Mouse (Mus musculus): ENCODE data around the gene H2al1j. TPM values are rescaled to one million over a fixed set of nuclear protein-coding genes. Genes with fewer than 3 reads are reported as not detected.
A peak's percentile ranks its signal among the peaks of the same experiment; 100 is the strongest.
"Not testable (repeated sequence)": the region's sequence is repeated elsewhere in the genome, so short reads cannot be mapped to it uniquely, and the experiment has no call there.

Gene H2al1j
- polyA plus RNA-seq, 1 experiment from 2014 or later, result not detected

GRCm38 (mm10) chrX:11324359-11324758, 3.3 kb upstream of the H2al1j start, which contains the start of gene H2al1i:
Gene H2al1i (plus strand): TSS chrX:11324659.
- not testable (repeated sequence) for H3K4me3 ChIP-seq; H3K36me3 ChIP-seq; H3K4me2 ChIP-seq (replicated peaks); ATAC-seq (ENCODE audit: low FRiP score, low read depth); H3K27me3 ChIP-seq; H3K4me1 ChIP-seq; H3K27ac ChIP-seq; H3K9ac ChIP-seq; H3K9me3 ChIP-seq
- 75% methylated on average over 3 of the region's 5 CpGs for WGBS

- Histone ChIP-seq H3K27me3 (peaks cover 35% of the 10 kb centered on the region), H3K9ac (no peak overlapping the region), H3K27ac (peak overlapping the region; percentile 33; the same call in 1 of the 2 replicates), H3K4me2 (replicated peaks) (peak overlapping the region; percentile 37), H3K4me1 (peaks cover 18% of the 10 kb centered on the region), H3K4me3 (no peak overlapping the region), H3K9me3 (no peaks in the 10 kb centered on the region), H3K36me3 (no peaks in the 10 kb centered on the region)
- WGBS, result 30% methylated on average over 9 of the region's 9 CpGs
- peak; percentile 54; the same call in 1 of the 2 replicates for ATAC-seq (ENCODE audit: low FRiP score, low read depth)
Measured at GRCm38 (mm10) chrX:11345762-11346161, 18.1 kb downstream of the H2al1j start.

GRCm38 (mm10) chrX:11346756-11347155, 19.1 kb downstream of the H2al1j start:
- H3K4me1 ChIP-seq, result peaks cover 18% of the 10 kb centered on the region
- H3K9ac ChIP-seq, result no peak overlapping the region
- no peak for ATAC-seq (ENCODE audit: low FRiP score, low read depth)
- peaks cover 35% of the 10 kb centered on the region for H3K27me3 ChIP-seq
- H3K4me3 ChIP-seq, result no peak overlapping the region
- 86% methylated on average over 3 of the region's 3 CpGs for WGBS
- no peak overlapping the region for H3K27ac ChIP-seq
- no peaks in the 10 kb centered on the region for H3K36me3 ChIP-seq
- no peak overlapping the region for H3K4me2 ChIP-seq (replicated peaks)
- H3K9me3 ChIP-seq, result no peaks in the 10 kb centered on the region

DNA sequence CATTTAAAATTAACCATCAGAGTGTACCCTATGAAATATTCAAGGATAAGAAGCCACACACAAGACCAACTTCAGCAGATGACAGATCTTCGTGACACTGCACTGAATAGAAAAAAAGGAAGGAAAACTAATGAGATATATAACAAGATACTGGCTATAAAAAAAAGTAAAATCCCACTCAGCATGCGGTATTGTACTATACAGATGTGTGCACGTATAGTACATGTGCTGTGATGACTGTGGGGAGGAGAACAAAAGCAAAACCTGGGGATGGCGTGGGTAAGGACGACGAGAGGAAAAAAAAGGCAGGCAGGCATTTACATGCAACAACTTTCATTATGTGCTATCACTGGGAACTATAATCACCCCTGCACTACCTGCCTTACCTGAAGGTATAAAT, 33.2 kb downstream of the H2al1j start:
- Histone ChIP-seq H3K27me3 (peaks cover 47% of the 10 kb centered on the region), H3K27ac (no peak overlapping the region), H3K4me2 (replicated peaks) (no peak overlapping the region), H3K9me3 (no peaks in the 10 kb centered on the region), H3K9ac (no peak overlapping the region), H3K4me1 (peaks cover 6% of the 10 kb centered on the region), H3K36me3 (no peaks in the 10 kb centered on the region), H3K4me3 (no peak overlapping the region)
- 79% methylated on average over 6 of the region's 6 CpGs for WGBS
- ATAC-seq (ENCODE audit: low FRiP score, low read depth), result no peak

- WGBS, result 87% methylated on average over 2 of the region's 2 CpGs
- no peak overlapping the region for H3K9ac ChIP-seq
- peaks cover 45% of the 10 kb centered on the region for H3K27me3 ChIP-seq
- peaks cover 6% of the 10 kb centered on the region for H3K4me1 ChIP-seq
- no peaks in the 10 kb centered on the region for H3K36me3 ChIP-seq
- ATAC-seq (ENCODE audit: low FRiP score, low read depth), result no peak
- H3K4me3 ChIP-seq, result no peak overlapping the region
- no peak overlapping the region for H3K27ac ChIP-seq
- no peak overlapping the region for H3K4me2 ChIP-seq (replicated peaks)
- H3K9me3 ChIP-seq, result no peaks in the 10 kb centered on the region
Measured at GRCm38 (mm10) chrX:11361261-11361660, 33.6 kb downstream of the H2al1j start.

DNA sequence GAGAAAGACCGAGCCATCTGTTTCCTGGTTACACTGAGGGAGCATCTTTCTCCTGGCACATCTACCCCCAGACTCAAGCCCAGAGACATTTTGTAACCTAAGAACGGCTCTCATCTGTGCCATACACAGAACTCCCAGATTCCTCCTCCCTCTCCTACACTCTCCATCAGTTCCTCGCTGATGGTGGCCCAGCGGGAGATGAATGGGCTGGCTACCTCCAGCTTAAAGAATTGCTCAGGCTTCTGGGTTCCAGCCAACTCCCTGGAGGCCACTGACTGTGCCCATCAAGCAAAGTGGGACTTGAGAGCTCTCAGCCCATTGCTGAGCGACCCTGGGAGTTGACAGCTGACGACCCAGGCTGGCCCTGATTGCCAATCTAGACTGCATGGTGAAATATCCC, 36.3 kb downstream of the H2al1j start:
- 62% methylated on average over 6 of the region's 6 CpGs for WGBS
- peaks cover 32% of the 10 kb centered on the region; the same call in 1 of the 2 replicates for H3K27me3 ChIP-seq
- no peak overlapping the region for H3K9ac ChIP-seq
- no peak overlapping the region for H3K27ac ChIP-seq
- peaks cover 6% of the 10 kb centered on the region for H3K4me1 ChIP-seq
- ATAC-seq (ENCODE audit: low FRiP score, low read depth), result no peak
- no peaks in the 10 kb centered on the region for H3K36me3 ChIP-seq
- no peak overlapping the region for H3K4me3 ChIP-seq
- H3K4me2 ChIP-seq (replicated peaks), result no peak overlapping the region
- H3K9me3 ChIP-seq, result no peaks in the 10 kb centered on the region

DNA sequence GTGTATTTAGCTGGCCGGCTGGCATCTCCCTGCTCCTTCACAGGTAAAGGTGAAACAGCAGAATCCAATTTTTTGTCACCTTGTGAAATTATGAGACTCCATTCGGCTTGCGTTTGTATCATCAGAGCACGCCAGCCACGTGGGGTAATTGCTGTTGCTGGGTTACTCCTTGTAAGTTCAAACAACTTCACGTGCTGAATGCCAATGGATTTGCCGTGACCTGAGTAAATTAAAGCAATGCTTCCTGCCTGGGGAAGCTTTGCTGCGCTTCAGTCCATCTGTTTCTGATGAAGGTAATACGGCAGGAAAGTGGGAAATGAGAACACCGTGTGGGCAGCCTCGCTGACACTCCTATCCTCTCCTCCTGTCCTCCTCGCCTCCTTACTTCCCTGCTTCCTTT, 37.5 kb downstream of the H2al1j start:
- Histone ChIP-seq H3K36me3 (no peaks in the 10 kb centered on the region), H3K27ac (no peak overlapping the region), H3K9me3 (no peaks in the 10 kb centered on the region), H3K4me2 (replicated peaks) (no peak overlapping the region), H3K9ac (no peak overlapping the region), H3K27me3 (peaks cover 36% of the 10 kb centered on the region; the same call in 1 of the 2 replicates), H3K4me1 (peaks cover 6% of the 10 kb centered on the region), H3K4me3 (no peak overlapping the region)
- no peak for ATAC-seq (ENCODE audit: low FRiP score, low read depth)
- 29% methylated on average over 12 of the region's 12 CpGs for WGBS

Other genes with a start within 250 kb of the H2al1j start
- gene H2al1a, start 28.6 kb upstream of the H2al1j start, polyA plus RNA-seq (2015; fragmentation: Nextera tagmentation; extraction: Ambion mirVana), result not detected in 2 replicates
- gene H2al1b, start 25.4 kb upstream of the H2al1j start, polyA plus RNA-seq (2015; fragmentation: Nextera tagmentation; extraction: Ambion mirVana), result not detected in 2 replicates
- gene H2al1c, start 22.2 kb upstream of the H2al1j start, polyA plus RNA-seq (2015; fragmentation: Nextera tagmentation; extraction: Ambion mirVana), result not detected in 2 replicates
- gene H2al1d, start 19.0 kb upstream of the H2al1j start, polyA plus RNA-seq (2015; fragmentation: Nextera tagmentation; extraction: Ambion mirVana), result not detected in 2 replicates
- gene H2al1e, start 15.9 kb upstream of the H2al1j start, polyA plus RNA-seq (2015; fragmentation: Nextera tagmentation; extraction: Ambion mirVana), result not detected in 2 replicates
- gene H2al1f, start 12.7 kb upstream of the H2al1j start, polyA plus RNA-seq (2015; fragmentation: Nextera tagmentation; extraction: Ambion mirVana), result not detected in 2 replicates
- not detected in 2 replicates for gene H2al1g, start 9.6 kb upstream of the H2al1j start, polyA plus RNA-seq (2015; fragmentation: Nextera tagmentation; extraction: Ambion mirVana)
- gene H2al1h, start 6.3 kb upstream of the H2al1j start, polyA plus RNA-seq (2015; fragmentation: Nextera tagmentation; extraction: Ambion mirVana), result not detected in 2 replicates
- gene H2al1i, start 3.2 kb upstream of the H2al1j start, polyA plus RNA-seq (2015; fragmentation: Nextera tagmentation; extraction: Ambion mirVana), result not detected in 2 replicates

Measured in limb, embryonic 13.5 days (tissue).